Mouse (Mus musculus) bone marrow, adult 2 months (tissue): ENCODE data around the gene Ror1. TPM values are rescaled to one million over a fixed set of nuclear protein-coding genes. Genes with fewer than 3 reads are reported as not detected.

ENCODE experiments used
- H3K27ac ChIP-seq: fragments of 200-500 bp; 2 replicates; pipeline ENCODE4 v1.5.1; 2012; ENCODE audit warnings: low read depth, mild to moderate bottlenecking, control low read depth, inconsistent platforms, low read length; ENCODE audit not compliant: control insufficient read depth, poor library complexity, insufficient read depth
- H3K4me1 ChIP-seq: fragments of 200-500 bp; 2 replicates; pipeline ENCODE4 v1.6.1; 2011; ENCODE audit warnings: low read length; ENCODE audit not compliant: control insufficient read depth, insufficient read depth
- H3K4me3 ChIP-seq: fragments of 200-500 bp; replicated peaks from 2 replicates; pipeline ENCODE3; 2011; ENCODE audit warnings: mild to moderate bottlenecking, low read depth, low read length, control low read depth; ENCODE audit not compliant: control insufficient read depth
- CTCF ChIP-seq: fragments of 200-500 bp; IDR thresholded peaks from 2 replicates; pipeline ENCODE4 v1.5.1; 2011; ENCODE audit warnings: low read length, control low read depth; ENCODE audit not compliant: control insufficient read depth, insufficient read depth
- POLR2A ChIP-seq: fragments of 200-500 bp; IDR thresholded peaks from 2 replicates; pipeline ENCODE4 v1.6.1; 2011; ENCODE audit warnings: low read depth, mild to moderate bottlenecking, control low read depth, low read length, borderline replicate concordance; ENCODE audit not compliant: control insufficient read depth
- WGBS: fragments of 180-500 bp; shearing (Covaris S2); methylation state at CpG from one replicate; pipeline ENCODE4 v1.1.7; 2018; 5-methylcytosine and 5-hydroxymethylcytosine counted together
- polyA plus RNA-seq: library from polyadenylated mRNA; stranded (reverse); fragments of >200 nt; gene quantifications from 2 replicates; pipeline ENCODE4 v1.2.4, GENCODE M21; 2011; ENCODE audit warnings: low replicate concordance; ENCODE audit not compliant: missing spikeins, insufficient read depth, insufficient read length

The Ror1 gene
- polyA plus RNA-seq, 1 experiment, result not detected

DNA sequence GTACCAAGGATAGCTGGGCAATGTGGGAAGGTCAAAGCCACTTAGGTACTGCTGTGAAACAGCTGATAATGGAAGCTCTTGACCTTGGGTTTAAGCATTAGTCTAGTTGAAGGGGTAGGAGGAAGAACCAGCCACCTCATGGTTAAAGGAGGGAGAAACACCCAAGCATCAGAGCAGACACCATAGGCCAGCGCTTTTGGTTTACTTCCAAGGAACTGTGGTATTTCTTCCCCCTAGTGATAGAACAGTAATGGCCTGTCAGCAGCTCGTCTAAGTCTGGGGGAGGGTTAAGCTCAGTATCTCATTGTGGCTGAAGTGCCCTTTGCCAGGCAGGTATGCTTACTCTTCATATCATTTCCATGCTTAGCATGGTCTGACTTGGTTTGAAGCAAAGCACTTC, 102.7 kb downstream of the Ror1 start:
- no peak for TF ChIP-seq CTCF
- no peak for TF ChIP-seq POLR2A
- Histone ChIP-seq H3K4me3 (no peak overlapping the region), H3K27ac (no peak overlapping the region), H3K4me1 (no peaks in the 10 kb centered on the region)
- WGBS, result 29% methylated on average over 2 of the region's 2 CpGs

DNA sequence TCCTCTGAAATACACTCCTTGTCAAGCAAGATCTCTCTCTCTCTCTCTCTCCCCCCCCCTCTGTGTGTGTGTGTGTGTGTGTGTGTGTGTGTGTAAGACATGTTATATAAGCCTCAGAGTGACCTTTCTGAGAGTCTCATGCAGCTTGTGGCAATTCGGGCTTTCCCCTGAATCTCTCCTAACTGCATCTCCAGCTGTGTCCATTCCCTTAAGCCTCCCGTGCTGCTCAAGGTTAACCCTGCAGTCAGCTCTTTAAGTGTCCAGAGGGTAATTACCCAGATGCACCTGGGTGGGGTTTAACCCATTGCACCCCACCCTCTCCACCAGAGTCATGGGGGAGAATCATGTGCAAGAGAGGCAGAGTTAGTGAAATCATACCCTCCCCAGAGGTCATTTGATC, 105.7 kb downstream of the Ror1 start:
- H3K4me3 ChIP-seq, result no peak overlapping the region
- H3K4me1 ChIP-seq, result no peaks in the 10 kb centered on the region
- H3K27ac ChIP-seq, result no peak overlapping the region
- TF ChIP-seq CTCF, result no peak
- no peak for TF ChIP-seq POLR2A
- 67% methylated on average over 2 of the region's 2 CpGs for WGBS

DNA sequence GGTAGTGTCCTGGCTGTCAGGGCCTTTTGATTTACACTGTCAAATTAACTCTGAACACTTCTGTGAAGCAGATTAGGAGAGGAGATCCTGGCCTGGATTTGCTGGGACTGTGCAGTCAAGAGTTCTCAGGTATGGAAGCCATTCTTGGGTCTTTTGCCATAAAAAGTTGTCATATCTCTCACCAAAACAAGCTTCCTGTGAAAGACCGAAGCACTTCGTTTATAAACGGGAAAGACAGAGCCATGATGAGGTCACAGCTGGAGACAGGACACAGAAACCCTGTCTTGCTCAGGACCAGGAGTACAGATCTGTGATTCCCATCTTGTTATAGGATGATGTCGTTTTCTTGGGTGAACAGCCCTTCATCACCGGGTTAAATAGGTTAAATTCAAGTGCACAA, 107.5 kb downstream of the Ror1 start:
- H3K27ac ChIP-seq, result no peak overlapping the region
- 78% methylated on average over 5 of the region's 5 CpGs for WGBS
- TF ChIP-seq POLR2A (no peak), CTCF (no peak)

DNA sequence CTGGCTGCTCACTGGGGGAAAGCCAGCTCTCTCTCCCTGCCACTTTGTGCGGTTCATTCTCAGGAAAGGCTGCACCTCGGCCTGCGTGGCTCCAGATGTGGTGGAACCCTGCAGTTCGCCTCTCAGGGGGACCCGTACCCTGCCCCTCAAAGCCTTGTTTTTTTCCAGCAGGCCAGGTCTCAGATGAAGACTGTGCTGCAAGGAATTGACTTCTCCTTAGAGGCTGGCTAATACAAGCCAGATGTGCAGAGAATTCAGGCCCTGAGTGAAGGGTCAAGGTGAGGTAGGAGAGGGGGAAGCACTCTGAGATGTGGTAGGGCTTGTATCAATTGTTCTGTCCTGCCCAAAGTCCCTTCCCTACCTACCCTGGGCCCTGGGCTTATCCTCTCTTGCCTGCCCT, 108.1 kb downstream of the Ror1 start:
- no peak for TF ChIP-seq CTCF
- TF ChIP-seq POLR2A, result no peak
- no peaks in the 10 kb centered on the region for H3K4me1 ChIP-seq
- WGBS, result 77% methylated on average over 5 of the region's 5 CpGs
- no peak overlapping the region for H3K4me3 ChIP-seq
- no peak overlapping the region for H3K27ac ChIP-seq

More for the DNA sequence above, 107.5 kb downstream of the Ror1 start:
- H3K4me1 ChIP-seq, result no peaks in the 10 kb centered on the region
- no peak overlapping the region for H3K4me3 ChIP-seq

DNA sequence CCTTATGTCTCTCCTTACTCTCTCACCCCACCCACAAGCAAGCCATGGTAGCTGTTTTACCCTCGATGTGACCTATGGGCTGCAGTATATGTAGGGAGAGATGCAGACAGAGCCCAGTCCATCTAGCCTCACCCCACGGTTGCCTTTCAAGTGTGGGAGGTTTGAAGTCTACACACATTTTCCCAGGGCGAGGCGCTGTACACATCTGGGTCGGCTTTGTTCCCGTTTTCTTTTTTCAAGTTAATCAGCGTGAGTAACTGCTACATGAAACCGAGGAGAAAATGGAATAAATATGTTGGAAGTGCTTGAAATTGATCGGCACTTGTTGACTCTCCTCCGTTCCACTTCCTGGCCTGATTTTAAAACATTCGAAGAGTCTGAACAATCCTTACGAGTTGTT, 108.8 kb downstream of the Ror1 start:
- H3K4me1 ChIP-seq, result no peaks in the 10 kb centered on the region
- TF ChIP-seq CTCF (no peak), POLR2A (no peak)
- no peak overlapping the region for H3K4me3 ChIP-seq
- 78% methylated on average over 12 of the region's 12 CpGs for WGBS
- H3K27ac ChIP-seq, result no peak overlapping the region

DNA sequence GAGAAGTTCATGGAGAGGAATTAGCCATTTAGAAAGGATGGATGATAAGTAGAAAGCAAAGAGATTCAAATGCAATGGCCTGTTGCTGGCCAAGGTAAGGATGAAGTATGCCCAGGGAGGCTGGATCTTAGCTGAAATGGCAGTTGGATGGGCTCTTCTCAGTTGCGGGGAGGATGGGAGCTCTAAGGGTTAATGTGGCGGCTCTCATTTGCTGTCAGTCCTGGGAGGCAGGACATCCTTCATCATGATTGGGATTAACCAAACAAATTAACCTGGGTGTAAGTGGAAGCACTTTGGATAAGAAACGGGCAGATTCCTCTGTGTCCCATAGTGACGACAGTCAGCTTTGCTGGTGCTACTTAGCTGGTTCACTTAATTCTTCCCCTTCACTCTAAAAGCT, 112.5 kb downstream of the Ror1 start:
- no peak overlapping the region for H3K4me3 ChIP-seq
- H3K4me1 ChIP-seq, result no peaks in the 10 kb centered on the region
- WGBS, result 75% methylated on average over 4 of the region's 4 CpGs
- TF ChIP-seq POLR2A (no peak), CTCF (no peak)
- H3K27ac ChIP-seq, result no peak overlapping the region

DNA sequence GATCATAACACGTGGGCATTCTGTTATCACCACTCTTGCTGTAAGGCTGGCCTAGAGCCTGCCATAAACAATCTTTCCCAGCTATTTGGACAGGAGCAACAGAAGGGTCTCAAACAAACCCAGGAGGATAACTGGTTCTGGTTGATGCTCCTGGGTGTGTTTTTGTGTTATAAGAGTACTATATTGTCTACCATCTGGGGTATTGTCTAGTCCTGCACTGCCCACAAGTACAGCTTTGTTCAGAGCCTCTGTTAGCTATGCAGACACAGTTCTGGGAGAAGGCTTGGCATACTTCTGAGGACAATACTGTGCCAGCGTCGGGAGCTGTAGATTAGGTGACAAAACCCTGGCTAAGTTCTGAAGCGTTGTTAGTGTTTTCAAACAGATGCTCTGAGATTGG, 113.5 kb downstream of the Ror1 start:
- WGBS, result 82% methylated on average over 4 of the region's 4 CpGs
- Histone ChIP-seq H3K4me1 (no peaks in the 10 kb centered on the region), H3K4me3 (no peak overlapping the region), H3K27ac (no peak overlapping the region)
- no peak for TF ChIP-seq POLR2A
- no peak for TF ChIP-seq CTCF

DNA sequence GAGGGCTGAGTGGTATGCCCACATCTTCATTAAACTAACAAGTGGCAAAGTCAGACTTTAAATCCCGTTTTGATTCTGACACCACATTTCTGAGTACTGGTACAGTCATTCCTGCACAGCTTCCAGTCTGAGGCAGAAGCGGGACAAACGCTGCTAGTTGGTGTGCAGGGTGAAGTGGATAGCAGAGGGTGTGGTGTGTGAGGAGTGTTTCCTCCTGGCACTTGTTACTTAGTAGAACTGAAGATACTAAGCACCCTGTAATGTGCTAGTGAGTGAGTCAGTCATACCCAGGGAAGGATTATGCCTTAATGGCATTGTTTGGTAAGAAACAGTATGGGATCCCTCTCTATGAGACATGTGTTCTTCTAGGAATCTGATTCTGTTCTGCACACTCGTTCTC, 115.7 kb downstream of the Ror1 start:
- Histone ChIP-seq H3K4me3 (no peak overlapping the region), H3K4me1 (no peaks in the 10 kb centered on the region; the same call in 1 of the 2 replicates), H3K27ac (no peak overlapping the region)
- no peak for TF ChIP-seq POLR2A
- 68% methylated on average over 4 of the region's 4 CpGs for WGBS

DNA sequence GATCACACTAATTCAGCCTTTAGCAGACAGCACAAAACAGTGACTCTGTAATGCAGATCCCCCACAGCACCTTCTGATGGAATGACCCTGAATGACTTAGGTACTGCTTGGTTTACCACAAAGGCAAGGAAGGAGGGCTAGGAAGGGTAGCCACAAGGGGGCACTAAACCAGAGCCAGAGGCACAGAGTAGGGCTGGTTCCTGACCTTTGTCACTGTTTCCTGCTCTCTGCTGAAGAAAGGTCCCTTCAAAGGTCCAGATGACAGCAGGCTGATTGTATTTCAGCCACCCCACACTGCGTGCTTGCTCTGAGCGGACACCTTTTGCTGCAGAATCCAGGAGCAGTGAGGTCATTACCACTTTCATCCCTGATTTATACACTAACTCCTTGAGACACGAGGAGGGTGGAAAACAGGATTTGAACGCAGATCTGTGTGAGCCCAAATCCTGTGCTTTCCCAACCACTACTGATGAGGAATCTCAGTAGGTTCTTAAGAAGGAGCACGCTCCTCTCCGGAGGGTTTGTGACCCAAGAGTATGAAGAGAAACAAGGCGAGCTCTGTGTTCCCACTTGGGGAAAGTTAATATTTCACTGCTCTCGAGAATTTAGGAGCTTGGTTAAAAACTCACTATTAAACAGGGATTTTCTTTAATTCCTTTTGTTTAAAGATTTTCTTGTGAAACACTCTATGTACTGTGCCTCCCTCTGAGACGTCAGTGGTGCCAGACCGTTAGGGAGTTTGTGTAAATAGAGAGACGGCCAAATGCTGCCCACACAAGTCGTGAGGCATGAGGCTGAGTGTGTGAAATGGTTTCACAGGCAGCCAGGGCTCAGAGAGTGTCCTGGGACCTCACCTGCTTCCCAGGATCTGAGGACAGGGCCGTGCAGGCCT, 119.0 kb downstream of the Ror1 start:
- Histone ChIP-seq H3K4me3 (no peak overlapping the region), H3K4me1 (no peaks in the 10 kb centered on the region; the same call in 1 of the 2 replicates), H3K27ac (no peak overlapping the region)
- TF ChIP-seq CTCF, result peak; percentile 56; the same call in 1 of the 2 replicates
- TF ChIP-seq POLR2A, result no peak
- 76% methylated on average over 13 of the region's 13 CpGs for WGBS
